Mouse (Mus musculus) splenic B cell, adult 2 months (primary cell): ENCODE measurements around the gene 1810037I17Rik.
A peak's percentile ranks its signal among the peaks of the same experiment; 100 is the strongest.

Experiments used
- DNase-seq: peaks from one replicate; pipeline ENCODE4 v3.0.0-alpha.2; 2011; ENCODE audit warnings: low read depth, low spot score
- H3K27me3 ChIP-seq: 2 replicates; pipeline ENCODE4 v1.6.1; 2012; ENCODE audit warnings: mild to moderate bottlenecking, low read length, moderate library complexity, mixed read lengths; ENCODE audit not compliant: control insufficient read depth, poor library complexity, insufficient read depth, severe bottlenecking
- H3K36me3 ChIP-seq: 2 replicates; pipeline ENCODE4 v1.6.1; 2012; ENCODE audit warnings: mild to moderate bottlenecking, low read length, moderate library complexity, mixed read lengths; ENCODE audit not compliant: control insufficient read depth, poor library complexity, insufficient read depth, severe bottlenecking

Gene 1810037I17Rik

GRCm38 (mm10) chr3:122924009-122924914, at the start of gene 1810037I17Rik:
TSS of gene 1810037I17Rik (plus strand) at chr3:122924203.
- H3K27me3 ChIP-seq: no peaks in the 10 kb centered on the region
- DNase-seq: peak; percentile 94
- no peaks in the 10 kb centered on the region for H3K36me3 ChIP-seq

- no peaks in the 10 kb centered on the region for H3K36me3 ChIP-seq
- no peaks in the 10 kb centered on the region for H3K27me3 ChIP-seq
- DNase-seq: no peak
Observed at GRCm38 (mm10) chr3:122876870-122877269, 47.1 kb upstream of the 1810037I17Rik start.

GRCm38 (mm10) chr3:122877543-122877942, 46.5 kb upstream of the 1810037I17Rik start:
- H3K27me3 ChIP-seq: no peaks in the 10 kb centered on the region
- H3K36me3 ChIP-seq: no peaks in the 10 kb centered on the region
- no peak for DNase-seq

GRCm38 (mm10) chr3:122878705-122879315, 45.2 kb upstream of the 1810037I17Rik start:
- no peak for DNase-seq
- H3K27me3 ChIP-seq: no peaks in the 10 kb centered on the region
- no peaks in the 10 kb centered on the region for H3K36me3 ChIP-seq

- no peaks in the 10 kb centered on the region for H3K27me3 ChIP-seq
- no peak for DNase-seq
- no peaks in the 10 kb centered on the region for H3K36me3 ChIP-seq
Observed at GRCm38 (mm10) chr3:122887505-122888301, 36.3 kb upstream of the 1810037I17Rik start.

GRCm38 (mm10) chr3:122888371-122888819, 35.6 kb upstream of the 1810037I17Rik start:
- H3K27me3 ChIP-seq: no peaks in the 10 kb centered on the region
- DNase-seq: peak; percentile 5
- H3K36me3 ChIP-seq: no peaks in the 10 kb centered on the region

GRCm38 (mm10) chr3:122894772-122895171, 29.2 kb upstream of the 1810037I17Rik start, which contains the start of gene Fabp2:
TSS of gene Fabp2 (plus strand) at chr3:122895072.
- no peaks in the 10 kb centered on the region for H3K36me3 ChIP-seq

GRCm38 (mm10) chr3:122895189-122895731, 28.7 kb upstream of the 1810037I17Rik start:
- DNase-seq: no peak
- Histone ChIP-seq H3K36me3 (no peaks in the 10 kb centered on the region), H3K27me3 (no peaks in the 10 kb centered on the region)

More at GRCm38 (mm10) chr3:122894772-122895171, 29.2 kb upstream of the 1810037I17Rik start, which contains the start of gene Fabp2:
- no peaks in the 10 kb centered on the region for H3K27me3 ChIP-seq
- no peak for DNase-seq

GRCm38 (mm10) chr3:122898254-122898653, 25.7 kb upstream of the 1810037I17Rik start:
- no peaks in the 10 kb centered on the region for H3K36me3 ChIP-seq
- H3K27me3 ChIP-seq: no peaks in the 10 kb centered on the region
- no peak for DNase-seq

GRCm38 (mm10) chr3:122903746-122904433, 20.1 kb upstream of the 1810037I17Rik start:
- H3K27me3 ChIP-seq: no peaks in the 10 kb centered on the region
- DNase-seq: peak; percentile 59

GRCm38 (mm10) chr3:122907841-122908240, 16.2 kb upstream of the 1810037I17Rik start:
- DNase-seq: no peak
- Histone ChIP-seq H3K36me3 (no peaks in the 10 kb centered on the region), H3K27me3 (no peaks in the 10 kb centered on the region)

More at GRCm38 (mm10) chr3:122903746-122904433, 20.1 kb upstream of the 1810037I17Rik start:
- H3K36me3 ChIP-seq: no peaks in the 10 kb centered on the region

GRCm38 (mm10) chr3:122915493-122915892, 8.5 kb upstream of the 1810037I17Rik start:
- no peak for DNase-seq
- Histone ChIP-seq H3K36me3 (no peaks in the 10 kb centered on the region), H3K27me3 (no peaks in the 10 kb centered on the region)

- Histone ChIP-seq H3K36me3 (no peaks in the 10 kb centered on the region), H3K27me3 (no peaks in the 10 kb centered on the region)
- DNase-seq: no peak
Observed at GRCm38 (mm10) chr3:122916191-122916680, 7.8 kb upstream of the 1810037I17Rik start.
